Mouse (Mus musculus): ENCODE results near the gene Rarg.
A peak's percentile ranks its signal among the peaks of the same experiment; 100 is the strongest.

Rarg gene

GRCm38 (mm10) chr15:102257202-102258075 is at the start of gene Rarg:
Gene Rarg (minus strand): TSS chr15:102257517.
- DNase-seq: peak; percentile 64

GRCm38 (mm10) chr15:102302542-102302941 is 45.2 kb upstream of the Rarg start:
- no peak for DNase-seq

GRCm38 (mm10) chr15:102296368-102297006 is 39.2 kb upstream of the Rarg start:
- no peak for DNase-seq

GRCm38 (mm10) chr15:102295633-102296367 is 38.5 kb upstream of the Rarg start, which contains the start of gene Espl1:
Gene Espl1 (plus strand): TSS chr15:102296266.
- peak; percentile 93 for DNase-seq

DNA sequence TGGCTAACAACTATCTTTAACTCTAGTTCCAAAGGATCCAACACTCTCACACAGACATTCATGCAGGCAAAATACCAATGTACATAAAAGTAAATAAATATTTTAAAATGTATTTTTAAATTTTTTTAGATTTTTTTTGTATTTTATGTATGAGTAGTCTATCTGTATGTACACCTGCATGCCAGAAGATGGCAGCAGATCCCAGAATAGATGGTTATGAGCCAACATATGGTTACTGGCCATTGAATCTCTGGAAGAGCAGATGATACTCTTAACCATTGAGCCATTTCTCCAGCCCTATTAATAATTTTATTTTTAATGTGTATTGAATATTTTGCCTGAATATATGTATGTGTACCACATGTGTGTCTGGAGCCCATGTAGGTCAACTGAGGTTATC is 30.1 kb upstream of the Rarg start:
- no peak for DNase-seq

DNA sequence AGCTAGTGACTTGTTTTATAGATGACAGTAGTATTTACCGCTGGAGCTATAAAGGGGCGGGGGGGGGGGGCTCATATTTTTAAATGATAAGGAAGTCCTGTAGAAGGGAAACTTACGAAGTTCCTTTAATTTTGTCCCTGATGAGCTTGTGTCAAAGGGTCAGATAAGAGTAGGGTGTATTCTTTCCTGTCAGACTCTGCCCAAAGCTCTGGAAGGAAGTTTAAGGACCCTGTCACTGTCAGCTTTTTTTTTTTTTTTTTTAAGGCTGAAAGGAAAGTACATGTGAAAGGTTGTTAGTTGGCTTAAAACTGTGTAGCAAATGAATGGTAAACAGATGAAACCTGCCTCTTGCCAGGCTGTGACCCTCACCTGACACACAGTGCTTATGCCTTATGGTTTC is 26.3 kb upstream of the Rarg start:
- DNase-seq: no peak

DNA sequence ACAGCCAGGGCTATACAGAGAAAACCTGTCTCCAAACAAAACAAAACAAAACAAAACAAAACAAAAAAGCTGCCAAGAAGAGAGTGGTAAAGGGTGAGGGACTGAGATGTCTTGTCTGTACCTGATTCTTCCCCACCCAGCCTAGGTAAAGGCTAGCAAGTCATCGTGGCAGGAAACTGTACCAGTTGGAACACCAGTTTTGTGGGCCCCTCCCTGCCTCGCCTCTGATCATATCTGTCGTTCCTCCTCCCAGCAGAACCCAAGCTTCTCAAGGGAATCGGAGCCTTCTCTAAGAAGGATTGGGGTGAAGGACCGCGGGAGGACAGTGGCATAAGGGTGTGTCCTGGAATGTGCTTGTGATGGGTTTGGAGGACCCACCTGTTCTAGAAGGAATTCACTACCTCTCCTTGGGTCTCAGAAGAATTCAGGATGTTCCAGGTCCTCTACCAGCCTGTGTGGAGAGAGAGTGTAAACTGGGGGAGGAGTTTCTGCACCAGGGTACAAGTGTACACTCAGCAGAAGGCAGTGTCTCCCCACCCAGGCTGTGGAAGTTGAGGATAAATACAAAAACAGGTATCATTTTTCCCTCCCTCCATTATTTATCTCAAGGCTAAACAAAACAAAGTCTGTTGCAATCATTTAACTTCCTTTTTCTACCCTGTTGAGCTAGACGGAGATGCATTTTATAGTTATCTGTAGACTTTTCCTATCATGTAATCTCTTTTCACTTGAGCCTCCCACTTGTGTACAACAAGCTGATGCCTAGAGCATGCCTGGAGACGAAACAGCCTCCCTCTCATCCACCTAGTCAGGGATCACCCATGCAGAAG is 25.4 kb upstream of the Rarg start:
- no peak for DNase-seq

DNA sequence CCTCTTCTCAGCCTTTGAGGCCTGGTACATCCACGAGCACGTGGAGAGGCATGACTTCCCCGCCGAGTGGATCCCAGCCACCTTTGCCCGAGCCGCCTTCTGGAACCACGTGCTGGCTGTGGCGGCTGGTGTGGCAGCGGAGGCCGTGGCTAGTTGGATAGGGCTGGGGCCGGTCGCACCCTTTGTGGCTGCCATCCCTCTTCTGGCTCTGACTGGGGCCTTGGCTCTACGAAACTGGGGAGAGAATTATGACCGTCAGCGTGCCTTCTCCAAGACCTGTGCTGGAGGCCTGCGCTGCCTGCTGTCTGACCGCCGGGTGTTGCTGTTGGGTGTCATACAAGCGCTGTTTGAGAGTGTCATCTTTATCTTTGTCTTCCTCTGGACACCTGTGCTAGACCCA is 23.3 kb upstream of the Rarg start:
- DNase-seq: no peak

GRCm38 (mm10) chr15:102279783-102280520 is 22.6 kb upstream of the Rarg start:
- DNase-seq: no peak

- DNase-seq: peak; percentile 78
Observed at GRCm38 (mm10) chr15:102279092-102279782, 21.9 kb upstream of the Rarg start, which contains the start of gene Mfsd5. Gene Mfsd5 (plus strand): TSS chr15:102279454.

DNA sequence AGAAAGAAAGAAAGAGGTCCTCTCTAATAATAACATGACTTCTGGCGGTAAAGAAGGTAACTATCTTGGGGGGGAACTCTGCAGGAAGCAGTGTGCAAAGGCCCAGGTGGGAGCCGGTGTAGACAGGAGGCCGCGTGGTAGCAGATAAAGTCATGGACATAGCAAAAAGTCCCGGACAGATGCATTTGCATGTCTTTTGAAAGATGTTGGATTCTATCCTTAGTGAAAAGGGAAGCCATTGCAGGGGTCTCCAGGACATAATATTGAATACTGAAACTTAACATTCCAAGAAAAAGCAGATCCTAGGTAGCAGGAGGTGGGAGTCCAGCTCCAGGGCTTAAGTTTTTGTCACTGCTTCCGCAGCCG is 21.4 kb upstream of the Rarg start:
- DNase-seq: no peak

GRCm38 (mm10) chr15:102273982-102274716 is 16.8 kb upstream of the Rarg start:
- no peak for DNase-seq

- DNase-seq: no peak
Observed at GRCm38 (mm10) chr15:102271441-102271840, 14.1 kb upstream of the Rarg start.

DNA sequence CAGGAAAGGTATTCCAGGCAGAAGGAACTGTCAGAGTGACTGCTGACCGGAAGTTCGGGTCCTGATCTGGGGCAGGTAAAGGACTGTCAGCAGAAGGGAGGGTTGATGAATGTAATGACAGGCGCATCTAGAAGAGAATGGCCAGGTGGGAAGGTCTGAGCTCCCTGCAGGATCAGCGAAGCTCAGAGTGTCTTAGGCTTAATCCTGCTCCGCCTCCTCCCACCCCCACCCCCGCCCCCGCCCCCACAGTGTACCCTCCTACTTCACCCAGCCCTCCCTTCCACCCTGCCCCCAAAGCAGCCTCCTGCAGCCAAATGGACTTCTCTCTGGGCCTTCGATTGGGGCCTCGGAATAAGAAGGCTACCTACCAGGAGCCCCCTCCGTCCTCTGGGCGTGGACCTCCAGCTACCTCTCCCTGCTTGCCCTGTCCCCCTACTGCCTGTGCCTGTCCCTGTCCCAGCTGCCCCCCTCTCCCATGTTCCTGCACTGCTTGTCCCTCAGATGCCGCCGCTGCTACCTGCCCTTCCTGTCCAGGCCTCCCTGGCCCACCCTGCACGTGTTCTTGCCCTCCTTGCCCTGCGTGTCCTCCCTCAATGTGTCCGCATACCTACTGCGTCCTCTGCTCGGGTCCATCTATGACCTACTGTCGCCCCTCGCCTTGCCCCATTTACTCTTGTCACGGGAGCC is 13.1 kb upstream of the Rarg start, which contains the start of gene Gm9918:
Gene Gm9918 (plus strand): TSS at position 290 of the 687 bp plus-strand sequence.
- DNase-seq: no peak

- DNase-seq: no peak
Observed at GRCm38 (mm10) chr15:102265548-102265947, 8.2 kb upstream of the Rarg start.

DNA sequence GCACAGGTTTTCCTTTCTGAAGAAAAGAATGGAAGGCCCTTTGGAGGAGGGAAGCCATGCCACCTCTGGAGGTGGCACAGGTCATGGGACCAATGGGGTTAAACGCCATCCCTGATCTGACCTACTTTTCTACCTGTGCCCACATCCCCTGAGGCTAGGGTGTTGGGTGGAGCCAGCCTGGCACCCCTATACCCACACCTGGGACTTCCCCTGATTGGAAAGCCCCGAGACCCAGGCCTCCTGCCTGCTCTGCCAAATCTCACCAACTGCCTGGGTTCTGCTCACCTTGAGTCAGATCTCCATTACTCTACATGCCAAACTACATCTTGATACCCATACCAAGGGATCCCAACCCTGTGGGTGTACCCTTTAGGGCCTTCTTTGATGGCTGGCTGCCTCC is 5.7 kb upstream of the Rarg start:
- DNase-seq: no peak

GRCm38 (mm10) chr15:102262582-102262981 is 5.3 kb upstream of the Rarg start:
- DNase-seq: no peak

DNA sequence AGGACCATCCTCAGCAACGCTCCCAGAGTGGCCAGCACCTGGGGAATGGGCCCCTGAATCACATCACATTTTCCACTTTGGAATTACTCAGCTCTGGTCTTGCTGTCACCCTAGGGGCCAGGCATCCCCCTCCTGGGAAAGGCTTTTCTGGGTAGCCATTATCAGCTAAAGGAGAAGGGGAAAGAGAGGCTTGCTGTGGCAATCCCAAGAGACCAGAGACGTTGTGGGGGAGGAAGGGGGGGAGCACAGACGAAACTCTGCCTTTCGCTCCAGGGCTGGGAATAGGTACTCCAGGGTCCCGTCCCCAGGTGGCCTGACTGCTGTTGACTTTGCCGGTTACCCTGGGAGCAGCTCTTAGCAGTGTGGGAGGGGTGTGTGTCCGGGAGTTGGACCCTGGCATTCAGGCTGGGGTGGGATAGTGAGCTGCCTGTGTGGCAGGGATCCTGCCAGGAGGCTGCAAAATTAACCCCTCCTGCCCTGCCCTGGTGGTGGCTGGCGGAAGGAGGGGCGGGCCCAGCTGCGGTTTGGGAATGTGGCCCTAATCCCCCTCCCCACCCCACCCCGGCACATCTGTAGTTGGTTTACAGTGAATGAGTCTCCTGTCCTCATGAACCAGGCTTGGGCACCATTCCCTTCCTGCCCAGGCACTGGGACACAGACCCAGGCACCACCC is 1.4 kb upstream of the Rarg start:
- no peak for DNase-seq

- no peak for DNase-seq
Observed at GRCm38 (mm10) chr15:102258076-102258470, 756 bp upstream of the Rarg start.
